Comparison of ENCODE assay signal across 12 mouse cellular contexts in genomic region chr15:36942261-36942660, GRCm38 (mm10).
DNase-seq lines count a peak whose midpoint lies in the region; ATAC-seq and TF ChIP-seq lines count a peak whose summit lies in the region.
"Had no signal": no experiment of that assay in that cellular context is flagged by ENCODE, and none has a peak within 500 bp of the region (broad histone marks: within the 10 kb centered on the region; RNA-seq: fewer than 3 reads in every experiment).

No protein-coding gene starts in this region.

- no peaks in the 10 kb centered on the region for H3K27me3 ChIP-seq in forebrain, embryonic 16.5 days (replicated peaks; ENCODE audit: control insufficient read depth, insufficient read depth, low read length)
- H3K27me3 ChIP-seq: intestine, embryonic 15.5 days had no signal

- ATAC-seq in cerebellum, adult (ENCODE audit: insufficient number of reproducible peaks, low FRiP score, low TSS enrichment): no peak
- no peak for ATAC-seq in forebrain, embryonic 16.5 days
- ATAC-seq: intestine, embryonic 15.5 days had no signal

- H3K4me2 ChIP-seq in forebrain, embryonic 16.5 days (ENCODE audit: low read length): no peak overlapping the region
- H3K4me2 ChIP-seq: intestine, embryonic 15.5 days; lung, embryonic 14.5 days had no signal

- H3K36me3 ChIP-seq in forebrain, embryonic 16.5 days (ENCODE audit: control insufficient read depth, insufficient read depth): no peaks in the 10 kb centered on the region
- H3K36me3 ChIP-seq: intestine, embryonic 15.5 days had no signal

- H3K4me1 ChIP-seq in forebrain, embryonic 16.5 days (replicated peaks; ENCODE audit: control insufficient read depth, insufficient read depth, low read length): peaks cover 36% of the 10 kb centered on the region

- DNase-seq in cerebellum, adult 11 months: peak; percentile 65
- no peak for DNase-seq in layer of hippocampus, adult 2 months (ENCODE audit: low spot score in 2 of 2)
- DNase-seq in layer of hippocampus, adult 18-20 months (ENCODE audit: low spot score in 2 of 2): no peak
- DNase-seq in cerebellum, adult 9-10 months: peak; percentile 84
- no peak for DNase-seq in adrenal gland, adult 8-10 months
- no peak for DNase-seq in thymus, adult 18-20 months
- DNase-seq: adrenal gland, postnatal 25 days; lung, embryonic 14.5 days; thymus, postnatal 4 days had no signal

- H3K27ac ChIP-seq in layer of hippocampus, adult 2 months: peak overlapping the region; percentile 89
- peak overlapping the region; percentile 93 for H3K27ac ChIP-seq in forebrain, embryonic 16.5 days (ENCODE audit: low read length)
- H3K27ac ChIP-seq: intestine, embryonic 15.5 days had no signal

- H3K4me3 ChIP-seq in layer of hippocampus, adult 2 months: no peak overlapping the region
- H3K4me3 ChIP-seq in forebrain, embryonic 16.5 days (replicated peaks; ENCODE audit: low read length): no peak overlapping the region
- H3K4me3 ChIP-seq: intestine, embryonic 15.5 days had no signal

- WGBS in forebrain, embryonic 16.5 days: 46% methylated on average over 4 of the region's 4 CpGs

- no peak overlapping the region for H3K9ac ChIP-seq in forebrain, embryonic 16.5 days (replicated peaks; ENCODE audit: low read depth, low read length)
- H3K9ac ChIP-seq: intestine, embryonic 15.5 days; lung, embryonic 14.5 days had no signal

- no peaks in the 10 kb centered on the region for H3K9me3 ChIP-seq in forebrain, embryonic 16.5 days (ENCODE audit: control insufficient read depth, low read length)
- H3K9me3 ChIP-seq: intestine, embryonic 15.5 days had no signal

- TF ChIP-seq CTCF in layer of hippocampus, adult 2 months (conservative IDR thresholded peaks at IDR 0.05): no peak

Comparison
In these comparisons a context has a peak if more than half of its experiments do, and no peak if none do; other contexts are left out.
1. DNase-seq: peak in cerebellum, adult 11 months (single experiment) and cerebellum, adult 9-10 months (single experiment); none in layer of hippocampus, adult 2 months (0 of 2), layer of hippocampus, adult 18-20 months (0 of 2), adrenal gland, adult 8-10 months (single experiment) and thymus, adult 18-20 months (0 of 2).